Mouse (Mus musculus) liver, embryonic 11.5 days (tissue): ENCODE measurements around the gene Ifit1bl2. TPM values are rescaled to one million over a fixed set of nuclear protein-coding genes. Genes with fewer than 3 reads are reported as not detected.

ENCODE experiments used
- polyA plus RNA-seq: library from polyadenylated mRNA; unstranded; fragments of >200 nt; fragmentation: Nextera tagmentation; extraction: Ambion mirVana; gene quantifications from 2 replicates; pipeline ENCODE4 v1.2.1, GENCODE M21; 2014

The Ifit1bl2 gene
- polyA plus RNA-seq, 1 experiment from 2014 or later = not detected

Other genes with a start within 250 kb of the Ifit1bl2 start
- gene Ch25h, start 165.6 kb downstream of the Ifit1bl2 start, polyA plus RNA-seq = 0.82 and 1.5 TPM in 2 replicates
- gene Lipa, start 113.3 kb downstream of the Ifit1bl2 start, polyA plus RNA-seq = 48.2 and 53.6 TPM in 2 replicates
- gene Ifit2, start 90.0 kb downstream of the Ifit1bl2 start, polyA plus RNA-seq = 5.2 and 5.8 TPM in 2 replicates
- gene Ifit3, start 57.2 kb downstream of the Ifit1bl2 start, polyA plus RNA-seq = 0.39 and 0.62 TPM in 2 replicates
- 0.07 and 0.13 TPM in 2 replicates for gene Ifit1bl1, start 38.8 kb downstream of the Ifit1bl2 start, polyA plus RNA-seq
- gene Ifit3b, start 32.8 kb downstream of the Ifit1bl2 start, polyA plus RNA-seq = not detected in 2 replicates
- 0.13 and 0.14 TPM in 2 replicates for gene Ifit1, start 128 bp upstream of the Ifit1bl2 start, polyA plus RNA-seq
- 11.6 and 13.0 TPM in 2 replicates for gene Slc16a12, start 106.5 kb upstream of the Ifit1bl2 start, polyA plus RNA-seq
- gene Pank1, start 238.7 kb upstream of the Ifit1bl2 start, polyA plus RNA-seq = 7.8 and 8.7 TPM in 2 replicates